Mouse (Mus musculus): ENCODE results near the gene Ncoa6.

Gene Ncoa6

GRCm38 (mm10) chr2:155420911-155421310, 52.8 kb downstream of the Ncoa6 start:
- DNase-seq = no peak

- no peak for DNase-seq
Measured at GRCm38 (mm10) chr2:155404635-155405034, 69.1 kb downstream of the Ncoa6 start.

- DNase-seq = no peak
Measured at GRCm38 (mm10) chr2:155401926-155402325, 71.8 kb downstream of the Ncoa6 start.

GRCm38 (mm10) chr2:155400276-155400675, 73.4 kb downstream of the Ncoa6 start:
- DNase-seq = no peak

- DNase-seq = no peak
Measured at GRCm38 (mm10) chr2:155394586-155394985, 79.1 kb downstream of the Ncoa6 start.

- DNase-seq = no peak
Measured at GRCm38 (mm10) chr2:155388573-155388972, 85.1 kb downstream of the Ncoa6 start.

GRCm38 (mm10) chr2:155387052-155387451, 86.6 kb downstream of the Ncoa6 start:
- no peak for DNase-seq

GRCm38 (mm10) chr2:155386534-155386899, 87.2 kb downstream of the Ncoa6 start:
- DNase-seq = peak; percentile 4

- no peak for DNase-seq
Measured at GRCm38 (mm10) chr2:155385731-155386533, 87.8 kb downstream of the Ncoa6 start.

GRCm38 (mm10) chr2:155385090-155385489, 88.6 kb downstream of the Ncoa6 start:
- peak; percentile 84 for DNase-seq

- DNase-seq = no peak
Measured at GRCm38 (mm10) chr2:155382791-155383438, 90.8 kb downstream of the Ncoa6 start.

- no peak for DNase-seq
Measured at GRCm38 (mm10) chr2:155382332-155382700, 91.4 kb downstream of the Ncoa6 start.

GRCm38 (mm10) chr2:155381643-155382331, 91.9 kb downstream of the Ncoa6 start:
- peak; percentile 98 for DNase-seq

- DNase-seq = no peak
Measured at GRCm38 (mm10) chr2:155381060-155381437, 92.6 kb downstream of the Ncoa6 start.

GRCm38 (mm10) chr2:155380261-155381059, 93.2 kb downstream of the Ncoa6 start, which contains the start of gene Trp53inp2:
Trp53inp2 (plus strand) TSS chr2:155381059.
- no peak for DNase-seq

GRCm38 (mm10) chr2:155376191-155376590, 97.5 kb downstream of the Ncoa6 start:
- no peak for DNase-seq

- DNase-seq = no peak
Measured at GRCm38 (mm10) chr2:155374521-155374920, 99.2 kb downstream of the Ncoa6 start.

GRCm38 (mm10) chr2:155373886-155374285, 99.8 kb downstream of the Ncoa6 start:
- DNase-seq = no peak

- no peak for DNase-seq
Measured at GRCm38 (mm10) chr2:155373302-155373701, 100.4 kb downstream of the Ncoa6 start.

- no peak for DNase-seq
Measured at GRCm38 (mm10) chr2:155372451-155372850, 101.2 kb downstream of the Ncoa6 start.

GRCm38 (mm10) chr2:155369333-155369883, 104.3 kb downstream of the Ncoa6 start:
- no peak for DNase-seq

GRCm38 (mm10) chr2:155367635-155368284, 105.9 kb downstream of the Ncoa6 start:
- no peak for DNase-seq

Data from thymus, postnatal 25 days (tissue).